Mouse (Mus musculus) C2C12 (cell line): ENCODE measurements around the gene Cpm. TPM values are rescaled to one million over a fixed set of nuclear protein-coding genes. Genes with fewer than 3 reads are reported as not detected.

Experiments
- H3K27me3 ChIP-seq: one replicate; pipeline ENCODE4 v1.6.1; 2011; ENCODE audit not compliant: control insufficient read depth, insufficient read depth, insufficient read length
- H3K36me3 ChIP-seq: one replicate; pipeline ENCODE4 v1.6.1; 2011; ENCODE audit not compliant: control insufficient read depth, insufficient read depth
- H3K4me3 ChIP-seq: one replicate; pipeline ENCODE4 v1.5.1; 2011; ENCODE audit warnings: mild to moderate bottlenecking, control low read depth; ENCODE audit not compliant: poor library complexity, insufficient read depth, severe bottlenecking
- H3K79me2 ChIP-seq: one replicate; pipeline ENCODE4 v1.6.1; 2011; ENCODE audit not compliant: control insufficient read depth, insufficient read depth
- H3K79me3 ChIP-seq: one replicate; pipeline ENCODE4 v1.6.1; 2011; ENCODE audit warnings: low read depth, control low read depth
- H3ac ChIP-seq: one replicate; pipeline ENCODE3; 2011; ENCODE audit warnings: low read depth; ENCODE audit not compliant: control insufficient read depth, insufficient read length
- CEBPB ChIP-seq: IDR thresholded peaks from one replicate; pipeline ENCODE4 v1.6.1; 2011; ENCODE audit warnings: low read depth, mild to moderate bottlenecking, control low read depth, moderate library complexity
- CTCF ChIP-seq: IDR thresholded peaks from one replicate; pipeline ENCODE4 v1.5.1; 2011; ENCODE audit not compliant: control insufficient read depth, insufficient read depth, insufficient read length
- FOSL1 ChIP-seq: IDR thresholded peaks from one replicate; pipeline ENCODE4 v1.8.0; 2011; ENCODE audit warnings: mild to moderate bottlenecking, low read length; ENCODE audit not compliant: poor library complexity, insufficient read depth, severe bottlenecking
- MAX ChIP-seq: IDR thresholded peaks from one replicate; pipeline ENCODE4 v1.6.1; 2011; ENCODE audit warnings: mild to moderate bottlenecking, control low read depth
- MYOD1 ChIP-seq: IDR thresholded peaks from one replicate; pipeline ENCODE4 v1.6.1; 2011; ENCODE audit warnings: low read depth; ENCODE audit not compliant: control insufficient read depth, insufficient read length
- MYOG ChIP-seq: IDR thresholded peaks from one replicate; pipeline ENCODE4 v1.6.1; 2011; ENCODE audit not compliant: control insufficient read depth, insufficient read length; ENCODE audit errors: extremely low read depth
- USF1 ChIP-seq: IDR thresholded peaks from one replicate; pipeline ENCODE4 v1.6.1; 2011; ENCODE audit warnings: low read depth, mild to moderate bottlenecking, control low read depth, moderate library complexity
- polyA plus RNA-seq: library from polyadenylated mRNA; unstranded; fragments of >200 nt; fragmentation: generic; extraction: Trizol; gene quantifications from one replicate; pipeline ENCODE4 v1.2.1, GENCODE M21; 2012; ENCODE audit warnings: missing spikeins

Gene Cpm
- polyA plus RNA-seq, 1 experiment, result 0.06 TPM

DNA sequence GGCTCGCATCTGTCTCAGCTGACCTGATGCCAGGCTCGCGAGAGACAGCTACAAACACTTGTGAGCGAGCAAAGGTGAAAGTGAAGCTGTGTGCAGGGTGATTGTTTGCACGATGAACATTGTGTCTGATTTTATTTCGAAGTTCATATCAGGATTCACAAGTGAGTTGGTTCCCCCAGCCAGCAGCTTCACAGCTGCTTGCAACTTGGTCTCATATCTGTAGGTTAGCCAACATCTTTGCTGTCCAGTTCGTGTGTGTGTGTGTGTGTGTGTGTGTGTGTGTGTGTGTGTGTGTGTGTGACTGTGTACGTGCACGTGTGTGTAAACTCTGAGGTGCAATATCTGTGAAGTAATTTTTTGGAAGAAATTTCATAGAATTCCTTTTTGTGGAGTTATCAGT lies 26.2 kb downstream of the Cpm start:
- H3K79me3 ChIP-seq, result no peaks in the 10 kb centered on the region
- no peaks in the 10 kb centered on the region for H3K36me3 ChIP-seq
- no peaks in the 10 kb centered on the region for H3K79me2 ChIP-seq
- no peaks in the 10 kb centered on the region for H3K27me3 ChIP-seq
- TF ChIP-seq MAX (no peak), CTCF (no peak), FOSL1 (no peak), MYOD1 (no peak), CEBPB (no peak), MYOG (no peak), USF1 (no peak)
- H3ac ChIP-seq, result no peak overlapping the region
- H3K4me3 ChIP-seq, result no peak overlapping the region

DNA sequence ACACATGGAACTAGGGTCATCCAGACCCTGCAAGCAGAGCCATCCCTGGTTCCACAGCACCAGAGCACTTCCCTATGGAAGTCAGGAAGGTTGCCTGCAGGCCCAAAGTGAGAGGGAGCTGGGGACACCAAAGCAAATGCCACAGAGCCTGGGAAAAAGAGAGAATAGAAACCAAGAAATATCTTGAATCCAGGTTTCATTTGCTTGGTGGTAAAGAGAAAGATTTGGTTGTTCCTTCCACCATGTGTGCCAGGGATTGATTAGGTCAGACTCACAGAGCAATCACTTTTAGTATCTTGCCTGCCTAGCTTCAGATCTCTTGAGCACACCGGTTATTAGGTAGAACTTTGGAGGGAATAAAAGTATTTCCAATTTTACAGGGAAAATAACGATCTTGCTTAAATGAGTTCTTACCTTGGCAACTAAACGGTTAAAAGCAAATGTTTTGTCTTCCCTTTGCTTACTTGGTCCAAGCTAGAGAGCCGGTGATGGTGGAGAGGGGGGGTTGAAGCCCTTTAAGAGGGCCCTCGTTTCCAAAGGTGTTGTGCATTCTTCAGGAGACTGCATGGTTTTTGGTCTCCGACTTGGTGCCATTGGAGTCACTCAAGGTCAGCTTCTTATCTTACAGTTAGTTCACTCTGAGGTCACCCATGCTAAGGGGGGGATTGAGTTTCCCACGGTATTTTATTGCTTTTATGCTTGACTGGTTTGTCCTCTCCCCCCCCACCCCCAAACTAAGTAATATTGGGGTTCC lies 26.8 kb downstream of the Cpm start:
- Histone ChIP-seq H3K79me3 (no peaks in the 10 kb centered on the region), H3K79me2 (no peaks in the 10 kb centered on the region), H3K36me3 (no peaks in the 10 kb centered on the region), H3K27me3 (no peaks in the 10 kb centered on the region), H3ac (no peak overlapping the region), H3K4me3 (no peak overlapping the region)
- TF ChIP-seq MAX (no peak), MYOG (no peak), USF1 (no peak), CEBPB (no peak), MYOD1 (no peak), CTCF (no peak), FOSL1 (no peak)

DNA sequence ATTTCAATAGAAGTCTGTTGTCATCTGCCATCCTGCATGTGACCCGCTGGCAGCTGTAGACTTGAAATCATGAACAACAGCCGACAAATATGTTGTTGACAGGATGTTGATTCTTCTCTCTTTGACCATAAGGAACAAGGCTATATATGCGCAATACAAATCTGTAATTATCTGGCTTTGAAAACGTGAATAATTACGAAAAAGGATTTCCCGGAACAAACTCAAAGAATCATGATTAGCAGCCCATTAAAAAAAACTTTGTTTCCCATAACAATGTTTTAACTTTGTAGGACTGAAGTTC lies 27.3 kb downstream of the Cpm start:
- Histone ChIP-seq H3K27me3 (no peaks in the 10 kb centered on the region), H3K79me3 (no peaks in the 10 kb centered on the region), H3K4me3 (no peak overlapping the region), H3K36me3 (no peaks in the 10 kb centered on the region), H3K79me2 (no peaks in the 10 kb centered on the region), H3ac (no peak overlapping the region)
- no peak for TF ChIP-seq MYOD1
- no peak for TF ChIP-seq CEBPB
- TF ChIP-seq FOSL1, result no peak
- TF ChIP-seq MYOG, result no peak
- TF ChIP-seq USF1, result no peak
- TF ChIP-seq CTCF, result no peak
- no peak for TF ChIP-seq MAX

DNA sequence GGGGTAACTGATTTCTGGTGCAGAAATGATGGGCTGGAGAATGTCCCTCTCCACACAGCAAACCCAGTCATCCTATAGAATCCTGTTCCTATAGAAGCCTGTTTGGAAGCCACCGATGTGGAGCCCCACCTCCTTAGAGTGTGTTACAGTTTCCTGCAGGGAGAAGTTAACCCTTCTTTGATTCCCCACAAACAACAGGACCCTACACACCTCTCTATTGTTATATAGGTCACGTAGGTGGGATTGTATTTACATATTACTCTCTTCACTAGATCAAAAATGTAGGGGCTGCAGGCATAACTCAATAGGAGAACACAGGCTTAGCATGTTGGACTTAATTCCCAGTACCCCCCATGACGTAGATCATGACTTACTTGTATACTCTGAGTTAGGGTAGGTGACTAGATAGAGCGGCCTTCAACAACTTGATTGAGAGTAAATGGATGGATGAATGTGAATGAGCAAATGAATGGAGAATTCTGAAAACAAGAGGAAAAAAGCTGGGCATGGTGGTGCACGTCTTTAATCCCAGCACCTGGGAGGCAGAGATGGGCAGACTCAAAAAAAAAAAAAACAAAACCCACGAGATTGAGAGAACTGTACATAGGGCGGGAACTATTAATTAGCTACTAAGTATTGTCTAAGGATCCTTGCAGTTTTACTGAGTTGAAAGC lies 27.8 kb downstream of the Cpm start:
- Histone ChIP-seq H3K79me2 (no peaks in the 10 kb centered on the region), H3K4me3 (no peak overlapping the region), H3K36me3 (no peaks in the 10 kb centered on the region), H3K79me3 (no peaks in the 10 kb centered on the region), H3ac (no peak overlapping the region), H3K27me3 (no peaks in the 10 kb centered on the region)
- no peak for TF ChIP-seq MAX
- TF ChIP-seq USF1, result no peak
- TF ChIP-seq CEBPB, result no peak
- TF ChIP-seq MYOG, result no peak
- no peak for TF ChIP-seq CTCF

DNA sequence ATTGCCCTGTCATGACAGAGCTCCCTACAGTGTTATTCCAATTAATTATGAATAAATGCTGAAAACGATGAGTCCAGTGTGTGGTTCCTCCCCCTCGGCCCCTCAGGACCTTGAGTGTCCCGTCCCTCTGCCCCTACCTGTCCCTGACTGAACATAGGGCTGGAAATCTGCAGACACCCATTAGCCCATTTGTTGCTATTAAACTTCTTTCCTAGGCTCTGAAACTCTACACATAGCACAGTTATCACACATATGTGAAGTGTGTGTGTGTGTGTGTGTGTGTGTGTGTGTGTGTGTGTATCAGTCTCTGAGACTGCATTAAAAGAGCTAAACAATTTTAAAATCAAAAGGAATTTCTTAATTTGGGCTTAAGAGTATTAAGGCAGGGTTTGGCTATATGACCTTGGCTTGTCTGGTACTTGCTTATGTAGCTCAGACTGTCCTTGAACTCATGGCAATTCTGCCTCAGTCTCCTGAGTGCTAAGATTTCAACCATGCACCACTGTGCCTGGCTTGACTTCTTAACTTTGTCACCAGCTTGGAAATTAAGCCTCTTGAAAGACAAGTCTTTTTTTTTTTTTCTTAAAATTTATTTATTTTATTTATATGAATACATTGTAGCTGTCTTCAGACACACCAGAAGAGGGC lies 28.5 kb downstream of the Cpm start:
- no peaks in the 10 kb centered on the region for H3K79me2 ChIP-seq
- H3K27me3 ChIP-seq, result no peaks in the 10 kb centered on the region
- H3K36me3 ChIP-seq, result no peaks in the 10 kb centered on the region
- H3K4me3 ChIP-seq, result no peak overlapping the region
- no peak for TF ChIP-seq MYOD1
- TF ChIP-seq USF1, result no peak
- TF ChIP-seq FOSL1, result no peak
- H3ac ChIP-seq, result no peak overlapping the region
- no peaks in the 10 kb centered on the region for H3K79me3 ChIP-seq
